Mouse (Mus musculus) WW6 (cell line): ENCODE results near the gene Zfp619.

ENCODE experiments used
- DNase-seq: peaks from one replicate; pipeline ENCODE4 v3.0.0-alpha.2; 2013; ENCODE audit warnings: low read depth, low spot score

Gene Zfp619

GRCm38 (mm10) chr7:39517616-39518177 lies at the start of gene Zfp619:
TSS of gene Zfp619 (plus strand) at chr7:39517766.
- peak; percentile 79 for DNase-seq

GRCm38 (mm10) chr7:39479013-39479412 lies 38.6 kb upstream of the Zfp619 start:
- DNase-seq, result no peak

GRCm38 (mm10) chr7:39484384-39484783 lies 33.2 kb upstream of the Zfp619 start:
- no peak for DNase-seq

- DNase-seq, result peak; percentile 43
Measured at GRCm38 (mm10) chr7:39487159-39487853, 30.3 kb upstream of the Zfp619 start.

GRCm38 (mm10) chr7:39487854-39488205 lies 29.7 kb upstream of the Zfp619 start:
- no peak for DNase-seq

GRCm38 (mm10) chr7:39494646-39495045 lies 22.9 kb upstream of the Zfp619 start:
- DNase-seq, result no peak

GRCm38 (mm10) chr7:39504100-39504499 lies 13.5 kb upstream of the Zfp619 start:
- no peak for DNase-seq

- DNase-seq, result no peak
Measured at GRCm38 (mm10) chr7:39518362-39518761, 796 bp downstream of the Zfp619 start.

GRCm38 (mm10) chr7:39523703-39524424 lies 6.3 kb downstream of the Zfp619 start:
- DNase-seq, result no peak

GRCm38 (mm10) chr7:39543151-39543550 lies 25.6 kb downstream of the Zfp619 start:
- DNase-seq, result no peak

GRCm38 (mm10) chr7:39544242-39545111 lies 26.9 kb downstream of the Zfp619 start:
- DNase-seq, result peak; percentile 71

- DNase-seq, result no peak
Measured at GRCm38 (mm10) chr7:39545134-39545533, 27.6 kb downstream of the Zfp619 start.

GRCm38 (mm10) chr7:39549336-39549735 lies 31.8 kb downstream of the Zfp619 start:
- no peak for DNase-seq

- peak; percentile 83 for DNase-seq
Measured at GRCm38 (mm10) chr7:39551976-39552891, 34.7 kb downstream of the Zfp619 start.

- no peak for DNase-seq
Measured at GRCm38 (mm10) chr7:39552993-39553392, 35.4 kb downstream of the Zfp619 start.

GRCm38 (mm10) chr7:39553871-39554270 lies 36.3 kb downstream of the Zfp619 start:
- no peak for DNase-seq

GRCm38 (mm10) chr7:39580066-39580465 lies 62.5 kb downstream of the Zfp619 start:
- DNase-seq, result no peak

GRCm38 (mm10) chr7:39580601-39581000 lies 63.0 kb downstream of the Zfp619 start:
- DNase-seq, result no peak

- peak; percentile 24 for DNase-seq
Measured at GRCm38 (mm10) chr7:39586834-39587233, 69.3 kb downstream of the Zfp619 start.

GRCm38 (mm10) chr7:39588037-39588436 lies 70.5 kb downstream of the Zfp619 start:
- no peak for DNase-seq
